Mouse (Mus musculus) cortical plate, adult 2 months (tissue): Measurements from ENCODE around the gene Rai1.

Experiments used
- CTCF ChIP-seq: fragments of 200-500 bp; IDR thresholded peaks from 2 replicates; pipeline ENCODE4 v1.5.1; 2011; ENCODE audit warnings: mild to moderate bottlenecking, control low read depth, low read length; ENCODE audit not compliant: insufficient read depth; ENCODE audit errors: extremely low read depth
- POLR2A ChIP-seq: fragments of 200-500 bp; IDR thresholded peaks from 2 replicates; pipeline ENCODE4 v1.6.1; 2011; ENCODE audit warnings: mild to moderate bottlenecking, low read length, control low read depth; ENCODE audit not compliant: insufficient read depth; ENCODE audit errors: extremely low read depth

- TF ChIP-seq CTCF (no peak), POLR2A (peak; percentile 64; the same call in 1 of the 2 replicates)
Observed at GRCm38 (mm10) chr11:60210305-60210724, 105.5 kb downstream of the Rai1 start.
